Mouse (Mus musculus) forebrain, postnatal 0 days (tissue): ENCODE data around the gene Nt5c3. TPM values are rescaled to one million over a fixed set of nuclear protein-coding genes. Genes with fewer than 3 reads are reported as not detected.

Source experiments
- ATAC-seq: fragments of 200-750 bp; cut with Nextera tagmentation; 2 replicates; pipeline ENCODE4 v1.8.0; 2017; ENCODE audit warnings: mild to moderate bottlenecking, moderate library complexity
- DNase-seq: peaks from one replicate; pipeline ENCODE4 v3.0.0-alpha.2; 2015
- H3K27ac ChIP-seq: fragments of 300-500 bp; sonication (generic); 2 replicates; pipeline ENCODE4 v1.5.1; 2014; ENCODE audit warnings: low read depth, mild to moderate bottlenecking, antibody characterized with exemption, low read length, moderate library complexity, mixed read lengths
- H3K27me3 ChIP-seq: fragments of 300-500 bp; sonication (generic); 2 replicates; pipeline ENCODE4 v1.6.1; 2014; ENCODE audit warnings: mild to moderate bottlenecking, low read length, mixed read lengths; ENCODE audit not compliant: insufficient read depth
- H3K36me3 ChIP-seq: fragments of 300-500 bp; sonication (generic); 2 replicates; pipeline ENCODE4 v1.6.1; 2014; ENCODE audit warnings: mild to moderate bottlenecking, moderate library complexity; ENCODE audit not compliant: insufficient read depth
- H3K4me1 ChIP-seq: fragments of 300-500 bp; sonication (generic); 2 replicates; pipeline ENCODE4 v1.6.1; 2014; ENCODE audit warnings: antibody characterized with exemption; ENCODE audit not compliant: insufficient read depth
- H3K4me2 ChIP-seq: fragments of 300-500 bp; sonication (generic); 2 replicates; pipeline ENCODE4 v1.6.1; 2014; ENCODE audit warnings: low read depth, mild to moderate bottlenecking, moderate library complexity
- H3K4me3 ChIP-seq: fragments of 300-500 bp; sonication (generic); 2 replicates; pipeline ENCODE4 v1.5.1; 2014; ENCODE audit warnings: low read depth, low read length, mixed read lengths
- H3K9ac ChIP-seq: fragments of 300-500 bp; sonication (generic); 2 replicates; pipeline ENCODE4 v1.6.1; 2014; ENCODE audit warnings: mild to moderate bottlenecking
- H3K9me3 ChIP-seq: fragments of 300-500 bp; sonication (generic); 2 replicates; pipeline ENCODE4 v1.6.1; 2016; ENCODE audit warnings: low read length
- CTCF ChIP-seq: sonication (generic); IDR thresholded peaks from 2 replicates; pipeline ENCODE4 v1.5.1; 2016; ENCODE audit warnings: antibody characterized with exemption, control low read depth, low read depth
- WGBS: fragments of 180-500 bp; shearing (Covaris S2); extraction: QIAGEN DNeasy Blood & Tissue Kit; methylation state at CpG from one replicate; pipeline ENCODE4 v1.1.7; 2014; 5-methylcytosine and 5-hydroxymethylcytosine counted together
- polyA plus RNA-seq: library from polyadenylated mRNA; unstranded; fragments of >200 nt; fragmentation: Nextera tagmentation; extraction: Ambion mirVana; gene quantifications from 2 replicates; pipeline ENCODE4 v1.2.1, GENCODE M21; 2015
- total RNA-seq: library from RNA; depleted of rRNA; stranded (reverse); fragments of >200 nt; gene quantifications from 2 replicates; pipeline ENCODE4 v1.2.3, GENCODE M21; 2014

Gene Nt5c3
- total and polyA plus RNA-seq, 2 experiments from 2014 or later, result 119 to 197 TPM

DNA sequence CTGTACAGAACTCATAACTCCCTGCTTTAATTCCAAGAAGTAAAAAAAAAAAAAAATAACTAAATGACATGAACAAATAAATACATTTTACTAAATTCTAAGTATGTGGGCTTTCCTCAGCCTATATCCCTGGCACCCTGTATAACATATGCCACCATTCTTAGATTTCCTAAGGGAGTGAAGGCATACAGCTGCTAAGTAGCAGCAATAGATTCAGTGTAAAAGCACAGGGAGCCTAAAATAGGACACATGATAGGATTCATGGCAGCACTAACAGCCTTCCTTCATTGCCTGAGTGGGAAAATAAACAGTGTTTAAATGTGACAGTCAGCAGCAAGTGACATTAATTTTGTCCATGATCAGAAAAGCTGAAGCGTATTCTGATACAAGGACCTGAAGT, 19.4 kb downstream of the Nt5c3 start:
- ATAC-seq, result peak; percentile 86
- H3K9ac ChIP-seq, result no peak overlapping the region
- no peaks in the 10 kb centered on the region for H3K9me3 ChIP-seq
- no peak overlapping the region for H3K4me2 ChIP-seq
- no peaks in the 10 kb centered on the region for H3K27me3 ChIP-seq
- H3K36me3 ChIP-seq, result no peaks in the 10 kb centered on the region
- DNase-seq, result no peak
- no peak overlapping the region for H3K4me3 ChIP-seq
- no peak for TF ChIP-seq CTCF
- peaks cover 7% of the 10 kb centered on the region; the same call in 1 of the 2 replicates for H3K4me1 ChIP-seq
- 62% methylated on average over 1 of the region's 1 CpGs for WGBS
- peak overlapping the region; percentile 50; the same call in 1 of the 2 replicates for H3K27ac ChIP-seq

DNA sequence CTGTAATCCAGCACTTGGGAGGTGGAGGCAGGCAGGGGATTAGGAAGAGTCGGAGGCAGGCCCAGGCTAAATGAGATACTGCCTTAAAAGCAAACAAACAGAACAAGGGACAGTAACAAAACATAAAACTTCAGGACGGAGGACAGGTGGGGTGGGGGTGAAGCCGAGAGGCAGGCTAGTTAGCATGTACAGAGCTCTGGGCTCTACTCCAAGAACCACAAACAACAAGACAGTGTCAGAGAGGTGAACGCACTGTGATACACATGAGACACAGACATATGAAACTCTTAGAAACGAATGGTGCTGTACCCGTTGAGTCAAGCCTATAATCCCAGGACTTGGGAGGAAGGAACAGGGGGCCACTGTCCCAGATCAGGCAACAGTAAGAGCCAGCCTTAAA, 19.9 kb downstream of the Nt5c3 start:
- no peak for DNase-seq
- no peak for ATAC-seq
- 35% methylated on average over 6 of the region's 6 CpGs for WGBS
- Histone ChIP-seq H3K9ac (no peak overlapping the region), H3K27me3 (no peaks in the 10 kb centered on the region), H3K4me1 (peaks cover 7% of the 10 kb centered on the region; the same call in 1 of the 2 replicates), H3K36me3 (no peaks in the 10 kb centered on the region), H3K9me3 (no peaks in the 10 kb centered on the region), H3K27ac (no peak overlapping the region), H3K4me3 (no peak overlapping the region), H3K4me2 (no peak overlapping the region)
- no peak for TF ChIP-seq CTCF

DNA sequence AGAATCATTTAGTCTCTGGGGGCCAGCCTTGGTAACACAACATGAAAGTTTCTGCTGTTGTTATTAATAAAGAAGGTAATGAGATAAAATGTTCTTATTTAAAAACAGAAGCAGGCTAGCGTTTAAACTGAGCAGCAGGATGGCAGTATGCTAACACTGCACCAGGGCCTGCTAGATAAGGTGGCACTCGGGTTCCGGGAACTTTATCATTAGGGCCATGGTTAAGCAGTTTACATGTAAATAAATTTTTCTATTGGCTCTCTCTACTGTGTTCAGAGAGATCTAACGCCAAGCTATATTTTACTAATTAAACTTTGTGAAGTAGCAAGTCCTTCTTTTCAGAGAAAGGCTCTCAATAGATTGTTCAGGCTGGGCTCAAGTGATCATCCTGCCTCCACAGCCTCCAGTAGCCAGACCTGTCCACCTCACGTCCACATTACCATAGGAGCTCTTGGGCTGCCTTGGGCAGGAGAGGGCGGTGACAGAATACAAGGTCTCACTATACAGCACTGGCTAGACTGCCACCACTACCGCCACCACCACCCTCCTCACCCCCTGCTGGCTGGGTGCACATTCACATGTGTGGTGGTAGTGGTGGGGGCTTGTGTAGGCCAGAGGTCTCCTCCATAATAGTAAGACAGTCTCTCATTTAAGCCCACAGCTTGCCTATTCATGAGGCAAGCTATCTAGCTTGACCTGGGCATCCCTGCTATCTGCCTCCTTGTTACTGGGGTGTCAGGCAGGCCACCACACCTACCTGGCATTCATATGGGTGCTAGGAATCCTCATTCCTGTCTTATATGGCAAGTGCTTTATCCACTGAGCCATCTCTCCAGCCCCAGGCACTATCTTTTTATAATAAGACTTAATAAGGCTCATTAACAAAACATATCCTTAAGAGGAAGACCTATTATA, 20.9 kb downstream of the Nt5c3 start:
- H3K36me3 ChIP-seq, result no peaks in the 10 kb centered on the region
- H3K4me1 ChIP-seq, result peaks cover 7% of the 10 kb centered on the region; the same call in 1 of the 2 replicates
- DNase-seq (no peak), ATAC-seq (no peak)
- no peak for TF ChIP-seq CTCF
- no peak overlapping the region for H3K9ac ChIP-seq
- no peak overlapping the region for H3K4me2 ChIP-seq
- H3K27me3 ChIP-seq, result no peaks in the 10 kb centered on the region
- 78% methylated on average over 7 of the region's 7 CpGs for WGBS
- no peak overlapping the region for H3K4me3 ChIP-seq
- no peak overlapping the region for H3K27ac ChIP-seq
- H3K9me3 ChIP-seq, result no peaks in the 10 kb centered on the region

DNA sequence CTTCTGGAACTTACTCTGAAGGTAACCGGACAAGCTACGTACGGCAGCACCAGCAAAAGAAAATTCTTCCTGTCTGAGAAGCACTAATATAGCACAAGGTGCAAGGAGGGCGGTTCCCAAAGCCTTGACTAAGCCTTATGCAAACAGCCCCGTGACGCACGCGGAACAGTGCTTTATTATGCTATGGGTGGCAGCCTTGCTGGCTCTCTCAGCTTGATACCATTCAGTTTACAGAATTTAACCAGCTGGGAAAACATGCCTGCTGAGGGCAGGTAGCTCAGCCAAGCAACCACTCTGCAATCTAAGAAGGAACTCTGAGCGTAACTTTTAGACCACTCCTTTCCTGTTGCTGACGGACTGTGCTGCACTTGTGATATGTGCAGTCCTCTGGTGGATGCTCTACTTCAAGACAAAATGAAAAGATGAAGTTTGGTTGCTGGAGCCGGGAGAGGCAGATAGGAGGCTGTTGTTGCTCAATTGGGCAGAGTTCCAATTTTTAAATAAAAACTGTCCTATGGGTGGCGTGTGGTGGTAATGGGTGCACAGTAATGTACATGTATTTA, 21.8 kb downstream of the Nt5c3 start:
- Histone ChIP-seq H3K4me2 (0 out of 2 replicates have a peak overlapping the region, but pooled peaks have one; percentile 15), H3K9ac (no peak overlapping the region), H3K4me3 (no peak overlapping the region), H3K4me1 (peaks cover 7% of the 10 kb centered on the region; the same call in 1 of the 2 replicates), H3K36me3 (no peaks in the 10 kb centered on the region), H3K27ac (no peak overlapping the region), H3K27me3 (no peaks in the 10 kb centered on the region), H3K9me3 (no peaks in the 10 kb centered on the region)
- WGBS, result 33% methylated on average over 12 of the region's 12 CpGs
- no peak for TF ChIP-seq CTCF
- ATAC-seq, result no peak
- DNase-seq, result no peak

DNA sequence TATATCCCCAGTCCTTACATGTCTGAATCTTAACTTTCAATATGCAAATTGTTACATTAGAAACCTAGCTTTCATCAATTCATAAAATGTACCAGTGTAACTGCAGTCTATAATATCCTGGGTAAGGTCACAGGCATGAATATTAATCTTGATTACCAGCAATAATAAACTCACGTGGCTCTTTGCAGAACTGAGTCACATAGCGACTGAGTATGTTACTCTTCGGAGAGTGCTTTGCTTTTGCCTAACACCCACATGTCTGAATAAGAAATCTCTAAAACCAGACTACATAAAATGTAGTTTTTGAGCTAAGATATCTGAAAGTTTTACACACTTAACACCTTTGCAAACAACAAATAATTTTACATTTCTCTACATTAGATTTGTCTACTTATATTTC, 22.4 kb downstream of the Nt5c3 start:
- Histone ChIP-seq H3K4me3 (no peak overlapping the region), H3K9ac (no peak overlapping the region), H3K27ac (no peak overlapping the region), H3K36me3 (no peaks in the 10 kb centered on the region), H3K4me1 (peaks cover 7% of the 10 kb centered on the region; the same call in 1 of the 2 replicates), H3K27me3 (no peaks in the 10 kb centered on the region), H3K9me3 (no peaks in the 10 kb centered on the region), H3K4me2 (no peak overlapping the region)
- ATAC-seq (no peak), DNase-seq (no peak)
- 78% methylated on average over 3 of the region's 3 CpGs for WGBS
- TF ChIP-seq CTCF, result no peak

DNA sequence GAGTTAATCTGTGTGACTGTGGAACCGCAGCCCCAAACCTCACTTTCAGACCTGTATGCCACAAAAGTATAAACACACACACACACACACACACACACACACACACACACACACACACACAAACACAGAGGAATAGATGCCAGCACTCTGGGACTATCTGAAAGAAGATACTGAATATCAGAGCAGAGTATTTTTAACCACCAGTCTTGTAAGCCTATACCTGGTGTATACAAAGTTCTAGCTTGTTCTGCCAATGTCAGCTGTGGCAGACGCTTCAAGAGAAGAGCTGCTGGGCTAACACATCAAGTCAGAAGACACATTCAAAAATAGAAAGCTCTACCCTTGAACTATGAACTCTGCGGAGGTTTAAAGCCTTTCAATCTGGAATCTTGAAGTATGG, 24.1 kb downstream of the Nt5c3 start:
- TF ChIP-seq CTCF, result no peak
- Histone ChIP-seq H3K27ac (no peak overlapping the region), H3K4me2 (no peak overlapping the region), H3K27me3 (no peaks in the 10 kb centered on the region), H3K9me3 (no peaks in the 10 kb centered on the region), H3K4me1 (peaks cover 7% of the 10 kb centered on the region; the same call in 1 of the 2 replicates), H3K36me3 (no peaks in the 10 kb centered on the region), H3K4me3 (no peak overlapping the region), H3K9ac (no peak overlapping the region)
- 93% methylated on average over 3 of the region's 3 CpGs for WGBS
- DNase-seq (no peak), ATAC-seq (no peak)

DNA sequence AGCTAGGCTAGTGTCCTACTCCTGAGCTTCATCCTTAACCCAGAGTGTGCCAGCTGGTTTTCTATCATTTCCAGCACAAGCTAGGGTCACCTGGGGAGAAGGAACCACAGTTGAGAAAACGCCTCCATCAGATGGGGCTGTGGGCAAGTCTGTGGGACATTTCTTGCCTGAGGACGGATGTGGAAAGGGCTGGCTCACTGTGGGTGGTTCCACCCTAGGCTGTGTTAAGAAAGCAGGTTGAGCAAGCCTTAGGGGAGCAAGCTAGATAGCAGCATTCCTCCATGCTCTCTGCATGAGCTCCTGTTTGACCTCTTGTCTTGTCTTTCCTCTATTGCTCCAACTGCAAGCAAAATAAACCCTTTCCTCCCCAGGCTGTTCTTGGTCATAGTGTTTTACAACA, 33.0 kb downstream of the Nt5c3 start:
- no peak overlapping the region for H3K9ac ChIP-seq
- ATAC-seq (no peak), DNase-seq (no peak)
- WGBS, result 88% methylated on average over 2 of the region's 2 CpGs
- no peak overlapping the region for H3K4me3 ChIP-seq
- no peaks in the 10 kb centered on the region for H3K9me3 ChIP-seq
- no peak for TF ChIP-seq CTCF
- no peaks in the 10 kb centered on the region for H3K27me3 ChIP-seq
- peaks cover 30% of the 10 kb centered on the region for H3K36me3 ChIP-seq
- H3K27ac ChIP-seq, result no peak overlapping the region
- no peak overlapping the region for H3K4me2 ChIP-seq
- no peaks in the 10 kb centered on the region for H3K4me1 ChIP-seq
